Mouse (Mus musculus) left cerebral cortex, postnatal 4 days (tissue): Measurements from ENCODE around the gene Pars2. TPM values are rescaled to one million over a fixed set of nuclear protein-coding genes. Genes with fewer than 3 reads are reported as not detected.
A peak's percentile ranks its signal among the peaks of the same experiment; 100 is the strongest.

ENCODE experiments used
- DNase-seq: peaks from one replicate; pipeline ENCODE4 v3.0.0-alpha.2; 2022
- intact Hi-C: fragments of 180-260 bp; cut with DNase I; formaldehyde crosslinking; loops from one replicate; pipeline ENCODE4 v1.15.1; 2025
- total RNA-seq, 2 experiments: library from RNA; stranded (reverse); gene quantifications; 2 replicates each; pipeline ENCODE4 v1.2.3; 2021

Gene Pars2
- total RNA-seq, 2 experiments from 2014 or later = 6.0 to 9.2 TPM

- intact Hi-C loops = no loop called here
- DNase-seq = no peak
Measured at GRCm38 (mm10) chr4:106700798-106701197, 49.9 kb downstream of the Pars2 start.

- intact Hi-C loops = no loop called here
- peak; percentile 34 for DNase-seq
Measured at GRCm38 (mm10) chr4:106703956-106704355, 53.1 kb downstream of the Pars2 start.

GRCm38 (mm10) chr4:106704416-106704815 lies 53.5 kb downstream of the Pars2 start:
- peak; percentile 81 for DNase-seq
- intact Hi-C loops = no loop called here

Other genes starting within 250 kb of the Pars2 start
- 1 to 10 TPM; 4.4 to 5.3 TPM for gene Pcsk9, start 186.7 kb upstream of the Pars2 start, total RNA-seq
- not detected for gene Bsnd, start 158.8 kb upstream of the Pars2 start, total RNA-seq
- gene Dhcr24, start 90.0 kb upstream of the Pars2 start, total RNA-seq = 100 to 1,000 TPM; 143 to 145 TPM
- gene Lexm, start 33.8 kb upstream of the Pars2 start, total RNA-seq = under 1 TPM in 1 of 2 experiments, not detected in 1; 0.22 TPM
- gene Ttc22, start 28.6 kb upstream of the Pars2 start, total RNA-seq = 1 to 10 TPM; 1.6 to 1.9 TPM
- 10 to 100 TPM; 57.4 to 62.1 TPM for gene Ttc4, start 27.9 kb downstream of the Pars2 start, total RNA-seq
- 1 to 10 TPM; 1.3 to 1.6 TPM for gene Mroh7, start 79.9 kb downstream of the Pars2 start, total RNA-seq
- gene Fam151a, start 82.8 kb downstream of the Pars2 start, total RNA-seq = not detected
- gene Acot11, start 153.9 kb downstream of the Pars2 start, total RNA-seq = 1 to 10 TPM; 3.7 to 3.8 TPM